Comparison of ENCODE assay signal across 14 mouse cellular contexts in genomic region chr19:8683627-8684026, GRCm38 (mm10). TPM values are rescaled to one million over a fixed set of nuclear protein-coding genes. Genes with fewer than 3 reads are reported as not detected.
DNase-seq lines count a peak whose midpoint lies in the region; ATAC-seq and TF ChIP-seq lines count a peak whose summit lies in the region.
"Had no signal": no experiment of that assay in that cellular context is flagged by ENCODE, and none has a peak within 500 bp of the region (broad histone marks: within the 10 kb centered on the region; RNA-seq: fewer than 3 reads in every experiment).

No protein-coding gene starts in this region.

- ATAC-seq in frontal cortex, adult (ENCODE audit: low TSS enrichment), result 0 out of 2 replicates have a peak, but pooled peaks have one; percentile 20
- ATAC-seq: activated CD4-positive, CD25-positive, alpha-beta regulatory T cell, adult 4 months had no signal

- no peak overlapping the region for H3K4me3 ChIP-seq in left cerebral cortex, adult 2 months
- H3K4me3 ChIP-seq: embryonic facial prominence, embryonic 10.5 days; embryonic facial prominence, embryonic 12.5 days; forebrain, embryonic 13.5 days; forebrain, embryonic 15.5 days had no signal

- DNase-seq in frontal cortex, postnatal 14 days (ENCODE audit: low spot score in 2 of 2), result no peak
- peak in 1 of 2 experiments; percentile 17 for DNase-seq in left cerebral cortex, adult 2 months (ENCODE audit: extremely low spot score in 1 of 2, low spot score in 2 of 2)
- no peak for DNase-seq in left cerebral cortex, adult 9 months (ENCODE audit: low spot score in 2 of 2)
- DNase-seq in brain, adult 2 months (ENCODE audit: low read depth, low spot score), result peak; percentile 33
- no peak for DNase-seq in ovary, postnatal 36 days (ENCODE audit: low spot score)

- intact Hi-C loops in left cerebral cortex, adult 2 months (cut with DNase I), result loop anchor here (1.0 to 2.0 kb wide), 2 partner anchors 19 to 105 kb away; no protein-coding TSS in a partner anchor

- TF ChIP-seq CTCF in left cerebral cortex, adult 2 months (IDR thresholded peaks at IDR 0.05), result no peak

- H3K27ac ChIP-seq in left cerebral cortex, adult 2 months, result peak overlapping the region; percentile 50
- H3K27ac ChIP-seq: embryonic facial prominence, embryonic 10.5 days; embryonic facial prominence, embryonic 12.5 days; forebrain, embryonic 13.5 days; forebrain, embryonic 15.5 days had no signal

RNA-seq across cellular contexts. Expression of gene Chrm1, which starts 20.0 kb away (rescaled TPM):
- total RNA-seq in left cerebral cortex, adult 2 months (2021), result 100 to 1,000 TPM; 152 to 155 TPM
- total RNA-seq: CH12.LX; common myeloid progenitor, adult 5-6 weeks had no signal

RNA-seq across cellular contexts. Expression of gene Slc3a2, which starts 39.5 kb away (rescaled TPM):
- total RNA-seq in left cerebral cortex, adult 2 months (2021), result 100 to 1,000 TPM; 144 to 154 TPM

RNA-seq across cellular contexts. Expression of gene Wdr74, which starts 52.0 kb away (rescaled TPM):
- total RNA-seq in left cerebral cortex, adult 2 months (2021), result 10 to 100 TPM; 48.5 to 53.1 TPM

RNA-seq across cellular contexts. Expression of gene 1700092M07Rik, which starts 56.9 kb away (rescaled TPM):
- total RNA-seq in left cerebral cortex, adult 2 months (2021), result 1 to 10 TPM; 1.4 to 1.8 TPM
- total RNA-seq: forebrain, postnatal 0 days had no signal

RNA-seq across cellular contexts. Expression of gene Stx5a, which starts 57.6 kb away (rescaled TPM):
- 10 to 100 TPM; 71.2 to 77.9 TPM for total RNA-seq in left cerebral cortex, adult 2 months (2021)
